Mouse (Mus musculus): ENCODE measurements around the gene Lgr6. TPM values are rescaled to one million over a fixed set of nuclear protein-coding genes. Genes with fewer than 3 reads are reported as not detected.

Gene Lgr6
- polyA plus RNA-seq, 1 experiment from 2014 or later, result 9.3 TPM

GRCm38 (mm10) chr1:134942898-134943297 is 162.2 kb downstream of the Lgr6 start:
- 80% methylated on average over 2 of the region's 2 CpGs for WGBS
- H3K27ac ChIP-seq, result no peak overlapping the region
- H3K4me3 ChIP-seq, result no peak overlapping the region
- no peak for ATAC-seq (ENCODE audit: insufficient number of reproducible peaks, low FRiP score, low TSS enrichment, low read depth)
- no peak overlapping the region for H3K9ac ChIP-seq
- H3K9me3 ChIP-seq, result no peaks in the 10 kb centered on the region
- no peaks in the 10 kb centered on the region for H3K27me3 ChIP-seq
- H3K4me2 ChIP-seq, result no peak overlapping the region
- H3K4me1 ChIP-seq, result peaks cover 3% of the 10 kb centered on the region; the same call in 1 of the 2 replicates
- peaks cover 3% of the 10 kb centered on the region; the same call in 1 of the 2 replicates for H3K36me3 ChIP-seq

GRCm38 (mm10) chr1:134940863-134941262 is 164.2 kb downstream of the Lgr6 start:
- H3K27me3 ChIP-seq, result no peaks in the 10 kb centered on the region
- H3K9me3 ChIP-seq, result no peaks in the 10 kb centered on the region
- H3K4me1 ChIP-seq, result peaks cover 3% of the 10 kb centered on the region; the same call in 1 of the 2 replicates
- 38% methylated on average over 4 of the region's 4 CpGs for whole genome bisulfite sequencing
- H3K27ac ChIP-seq, result no peak overlapping the region
- no peak overlapping the region for H3K9ac ChIP-seq
- H3K4me3 ChIP-seq, result no peak overlapping the region
- H3K4me2 ChIP-seq, result no peak overlapping the region
- no peaks in the 10 kb centered on the region for H3K36me3 ChIP-seq
- ATAC-seq (ENCODE audit: insufficient number of reproducible peaks, low FRiP score, low TSS enrichment, low read depth), result no peak

GRCm38 (mm10) chr1:134938233-134938632 is 166.8 kb downstream of the Lgr6 start:
- H3K36me3 ChIP-seq, result no peaks in the 10 kb centered on the region
- no peak for ATAC-seq (ENCODE audit: insufficient number of reproducible peaks, low FRiP score, low TSS enrichment, low read depth)
- WGBS, result 84% methylated on average over 1 of the region's 1 CpGs

GRCm38 (mm10) chr1:134936335-134936734 is 168.7 kb downstream of the Lgr6 start:
- no peak overlapping the region for H3K27ac ChIP-seq
- no peak overlapping the region for H3K4me2 ChIP-seq
- 81% methylated on average over 6 of the region's 6 CpGs for WGBS
- H3K9ac ChIP-seq, result no peak overlapping the region
- H3K27me3 ChIP-seq, result no peaks in the 10 kb centered on the region
- no peak for ATAC-seq (ENCODE audit: insufficient number of reproducible peaks, low FRiP score, low TSS enrichment, low read depth)
- no peaks in the 10 kb centered on the region for H3K9me3 ChIP-seq
- H3K4me1 ChIP-seq, result peaks cover 3% of the 10 kb centered on the region; the same call in 1 of the 2 replicates
- no peak overlapping the region for H3K4me3 ChIP-seq
- no peaks in the 10 kb centered on the region for H3K36me3 ChIP-seq

More at GRCm38 (mm10) chr1:134938233-134938632, 166.8 kb downstream of the Lgr6 start:
- Histone ChIP-seq H3K4me1 (peaks cover 3% of the 10 kb centered on the region; the same call in 1 of the 2 replicates), H3K27ac (no peak overlapping the region), H3K4me2 (no peak overlapping the region), H3K9ac (no peak overlapping the region), H3K4me3 (no peak overlapping the region), H3K9me3 (no peaks in the 10 kb centered on the region), H3K27me3 (no peaks in the 10 kb centered on the region)

Other genes with a start within 250 kb of the Lgr6 start
- gene Ppp1r12b, start 149.3 kb downstream of the Lgr6 start, polyA plus RNA-seq (2015; fragmentation: Nextera tagmentation; extraction: Ambion mirVana), result 7.7 and 8.9 TPM in 2 replicates
- gene Ube2t, start 142.7 kb downstream of the Lgr6 start, polyA plus RNA-seq (2015; fragmentation: Nextera tagmentation; extraction: Ambion mirVana), result 25.3 and 25.7 TPM in 2 replicates
- gene Ptpn7, start 27.4 kb upstream of the Lgr6 start, polyA plus RNA-seq (2015; fragmentation: Nextera tagmentation; extraction: Ambion mirVana), result 4.3 and 4.5 TPM in 2 replicates
- gene Arl8a, start 41.5 kb upstream of the Lgr6 start, polyA plus RNA-seq (2015; fragmentation: Nextera tagmentation; extraction: Ambion mirVana), result 59.2 and 59.8 TPM in 2 replicates
- 0.15 TPM in 1 of 2 replicates, not detected in the other for gene Gpr37l1, start 62.4 kb upstream of the Lgr6 start, polyA plus RNA-seq (2015; fragmentation: Nextera tagmentation; extraction: Ambion mirVana)
- gene Elf3, start 153.3 kb upstream of the Lgr6 start, polyA plus RNA-seq (2015; fragmentation: Nextera tagmentation; extraction: Ambion mirVana), result 14.3 and 14.9 TPM in 2 replicates
- 84.7 and 86.3 TPM in 2 replicates for gene Rnpep, start 178.8 kb upstream of the Lgr6 start, polyA plus RNA-seq (2015; fragmentation: Nextera tagmentation; extraction: Ambion mirVana)
- gene Timm17a, start 208.5 kb upstream of the Lgr6 start, polyA plus RNA-seq (2015; fragmentation: Nextera tagmentation; extraction: Ambion mirVana), result 186 and 190 TPM in 2 replicates
- 0.46 and 0.98 TPM in 2 replicates for gene Lmod1, start 219.5 kb upstream of the Lgr6 start, polyA plus RNA-seq (2015; fragmentation: Nextera tagmentation; extraction: Ambion mirVana)

Data from limb, embryonic 15.5 days (tissue).